Mouse (Mus musculus) forebrain, embryonic 16.5 days (tissue): ENCODE results near the gene Scd4. TPM values are rescaled to one million over a fixed set of nuclear protein-coding genes. Genes with fewer than 3 reads are reported as not detected.
"Not testable (repeated sequence)": the region's sequence is repeated elsewhere in the genome, so short reads cannot be mapped to it uniquely, and the experiment has no call there.

Experiments
- ATAC-seq: fragments of 200-750 bp; cut with Nextera tagmentation; 2 replicates; pipeline ENCODE4 v1.8.0; 2017; ENCODE audit warnings: mild to moderate bottlenecking, moderate library complexity
- H3K27ac ChIP-seq: fragments of 300-500 bp; sonication (generic); 2 replicates; pipeline ENCODE4 v1.5.1; 2014; ENCODE audit warnings: low read length, control low read depth
- H3K27me3 ChIP-seq: fragments of 300-500 bp; sonication (generic); replicated peaks from 2 replicates; pipeline ENCODE4 v1.6.1; 2014; ENCODE audit warnings: low read length; ENCODE audit not compliant: control insufficient read depth, insufficient read depth
- H3K36me3 ChIP-seq: fragments of 300-500 bp; sonication (generic); 2 replicates; pipeline ENCODE4 v1.6.1; 2014; ENCODE audit not compliant: control insufficient read depth, insufficient read depth
- H3K4me1 ChIP-seq: fragments of 300-500 bp; sonication (generic); replicated peaks from 2 replicates; pipeline ENCODE4 v1.6.1; 2014; ENCODE audit warnings: low read length; ENCODE audit not compliant: control insufficient read depth, insufficient read depth
- H3K4me2 ChIP-seq: fragments of 300-500 bp; sonication (generic); 2 replicates; pipeline ENCODE4 v1.6.1; 2014; ENCODE audit warnings: mild to moderate bottlenecking, low read length, control low read depth
- H3K4me3 ChIP-seq: fragments of 300-500 bp; sonication (generic); replicated peaks from 2 replicates; pipeline ENCODE4 v1.5.1; 2014; ENCODE audit warnings: mild to moderate bottlenecking, low read length, control low read depth
- H3K9ac ChIP-seq: fragments of 300-500 bp; sonication (generic); replicated peaks from 2 replicates; pipeline ENCODE4 v1.6.1; 2014; ENCODE audit warnings: low read depth, low read length, control low read depth
- H3K9me3 ChIP-seq: fragments of 300-500 bp; sonication (generic); 2 replicates; pipeline ENCODE4 v1.6.1; 2016; ENCODE audit warnings: low read length; ENCODE audit not compliant: control insufficient read depth
- WGBS: fragments of 180-500 bp; shearing (Covaris S2); extraction: QIAGEN DNeasy Blood & Tissue Kit; methylation state at CpG from one replicate; pipeline ENCODE4 v1.1.7; 2014; 5-methylcytosine and 5-hydroxymethylcytosine counted together
- polyA plus RNA-seq: library from polyadenylated mRNA; unstranded; fragments of >200 nt; fragmentation: Nextera tagmentation; extraction: Ambion mirVana; gene quantifications from 2 replicates; pipeline ENCODE4 v1.2.1, GENCODE M21; 2015

Scd4 gene
- polyA plus RNA-seq, 1 experiment from 2014 or later: 0.16 TPM

DNA sequence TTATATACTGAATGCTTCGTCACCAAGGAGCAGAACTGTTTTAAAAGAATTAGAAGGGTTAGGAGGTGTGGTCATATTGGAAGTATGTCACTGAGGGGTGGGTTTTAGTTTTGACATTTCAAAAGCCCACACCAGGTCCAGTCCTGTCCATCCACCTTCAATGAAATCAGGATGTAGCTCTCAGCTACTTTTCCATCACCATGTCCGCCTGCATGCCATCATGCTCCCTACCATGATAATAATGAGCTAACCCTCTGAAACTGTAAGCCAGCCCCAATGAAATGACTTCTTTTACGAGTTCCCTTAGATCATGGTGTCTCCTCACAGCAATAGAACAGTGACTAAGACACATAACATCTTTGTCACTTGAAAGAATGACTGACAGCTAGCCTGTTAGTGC is 12.6 kb upstream of the Scd4 start:
- WGBS: 81% methylated on average over 3 of the region's 3 CpGs
- H3K36me3 ChIP-seq: no peaks in the 10 kb centered on the region
- no peaks in the 10 kb centered on the region for H3K27me3 ChIP-seq
- no peak overlapping the region for H3K4me2 ChIP-seq
- H3K9me3 ChIP-seq: peaks cover 3% of the 10 kb centered on the region
- no peak overlapping the region for H3K4me3 ChIP-seq
- ATAC-seq: no peak
- H3K27ac ChIP-seq: no peak overlapping the region
- no peak overlapping the region for H3K9ac ChIP-seq
- peaks cover under 1% of the 10 kb centered on the region; the same call in 1 of the 2 replicates for H3K4me1 ChIP-seq

DNA sequence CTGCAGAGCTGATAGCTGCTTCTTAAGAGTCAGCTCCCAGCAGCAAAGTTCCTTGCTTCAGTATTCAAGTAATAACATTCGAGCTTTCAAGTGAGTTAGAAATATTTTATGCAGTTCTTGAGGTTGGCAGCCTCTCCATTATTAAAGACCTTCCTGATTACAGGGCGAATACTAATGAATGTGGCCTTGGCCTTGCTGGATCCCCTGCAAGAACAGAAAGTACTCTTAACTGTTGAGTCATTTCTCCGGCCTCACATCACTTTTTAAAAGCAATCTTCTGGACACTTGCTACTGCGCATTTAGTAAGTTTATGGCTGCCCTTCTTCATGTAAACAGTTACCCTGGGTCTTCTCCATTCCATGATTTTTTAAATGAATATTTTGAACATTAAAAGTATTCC is 11.7 kb upstream of the Scd4 start:
- no peaks in the 10 kb centered on the region for H3K4me1 ChIP-seq
- no peak for ATAC-seq
- no peaks in the 10 kb centered on the region for H3K36me3 ChIP-seq
- no peaks in the 10 kb centered on the region for H3K27me3 ChIP-seq
- H3K4me2 ChIP-seq: no peak overlapping the region
- no peak overlapping the region for H3K27ac ChIP-seq
- WGBS: 80% methylated on average over 4 of the region's 4 CpGs
- no peak overlapping the region for H3K9ac ChIP-seq
- no peak overlapping the region for H3K4me3 ChIP-seq
- H3K9me3 ChIP-seq: peaks cover 3% of the 10 kb centered on the region

DNA sequence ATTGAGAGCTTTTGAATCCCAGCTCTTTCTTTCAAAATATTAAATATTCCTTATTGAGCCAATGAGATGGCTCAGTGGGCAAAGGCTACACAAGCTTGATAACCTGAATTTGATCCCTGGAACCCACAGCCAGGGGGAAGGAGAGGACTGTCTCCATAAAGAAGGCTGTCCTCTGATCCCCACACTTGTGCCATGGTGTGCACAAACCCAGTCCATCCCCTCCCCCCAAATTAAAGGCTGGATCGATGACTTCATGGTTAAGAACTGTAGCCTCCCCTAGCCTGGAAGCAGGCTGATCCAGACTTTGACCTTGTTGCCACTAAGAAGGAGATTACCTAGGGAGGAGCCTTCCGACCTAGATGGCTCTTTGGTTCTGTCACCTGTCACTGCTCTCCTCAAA is 11.3 kb upstream of the Scd4 start:
- no peak overlapping the region for H3K27ac ChIP-seq
- H3K36me3 ChIP-seq: no peaks in the 10 kb centered on the region
- no peak overlapping the region for H3K4me2 ChIP-seq
- no peak overlapping the region for H3K4me3 ChIP-seq
- H3K27me3 ChIP-seq: no peaks in the 10 kb centered on the region
- no peak for ATAC-seq
- no peak overlapping the region for H3K9ac ChIP-seq
- WGBS: 81% methylated on average over 2 of the region's 2 CpGs
- peaks cover 3% of the 10 kb centered on the region for H3K9me3 ChIP-seq
- no peaks in the 10 kb centered on the region for H3K4me1 ChIP-seq

DNA sequence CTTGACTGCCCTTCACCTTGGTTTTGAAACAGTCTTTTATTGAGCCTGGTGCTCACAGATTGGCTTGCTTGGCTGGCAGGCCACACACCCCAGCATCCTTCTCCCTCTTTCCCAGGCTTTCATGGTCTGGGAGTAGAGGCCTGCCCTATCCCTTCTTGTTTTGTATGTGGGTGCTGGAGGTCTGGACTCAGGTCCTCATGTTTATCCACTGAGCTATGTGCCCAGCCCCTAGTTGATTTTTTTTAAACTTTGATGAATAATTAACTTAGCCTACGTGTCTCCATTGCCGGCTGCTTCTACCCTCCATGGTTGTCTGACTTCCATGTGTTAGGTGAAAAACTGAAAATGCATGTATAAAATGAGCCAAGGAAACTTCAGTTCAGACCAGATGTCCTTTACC is 3.3 kb upstream of the Scd4 start:
- H3K4me3 ChIP-seq: no peak overlapping the region
- H3K4me2 ChIP-seq: no peak overlapping the region
- no peak for ATAC-seq
- H3K27me3 ChIP-seq: no peaks in the 10 kb centered on the region
- H3K9me3 ChIP-seq: no peaks in the 10 kb centered on the region
- no peak overlapping the region for H3K27ac ChIP-seq
- WGBS: 92% methylated on average over 2 of the region's 2 CpGs
- H3K4me1 ChIP-seq: 0 out of 2 replicates have a peak, but pooled peaks cover 7% of the 10 kb centered on the region
- no peaks in the 10 kb centered on the region for H3K36me3 ChIP-seq
- H3K9ac ChIP-seq: no peak overlapping the region

DNA sequence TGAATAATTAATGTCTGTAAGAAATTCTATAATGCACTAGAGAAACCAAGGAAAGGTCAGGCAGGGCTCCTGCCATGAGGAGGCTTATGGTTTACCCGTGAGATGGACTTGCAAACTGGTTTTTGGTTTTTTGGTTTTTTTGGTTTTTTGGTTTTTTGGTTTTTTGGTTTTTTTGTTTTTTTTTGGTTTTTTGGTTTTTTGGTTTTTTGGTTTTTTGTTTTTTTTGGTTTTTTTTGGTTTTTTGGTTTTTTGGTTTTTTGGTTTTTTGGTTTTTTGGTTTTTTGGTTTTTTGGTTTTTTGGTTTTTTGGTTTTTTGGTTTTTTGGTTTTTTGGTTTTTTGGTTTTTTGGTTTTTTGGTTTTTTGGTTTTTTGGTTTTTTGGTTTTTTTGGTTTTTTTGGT is 1.8 kb upstream of the Scd4 start:
- not testable (repeated sequence) for H3K9me3 ChIP-seq, H3K27ac ChIP-seq, H3K4me2 ChIP-seq, ATAC-seq, H3K4me1 ChIP-seq, H3K4me3 ChIP-seq, H3K27me3 ChIP-seq, H3K36me3 ChIP-seq, H3K9ac ChIP-seq
- WGBS: 94% methylated on average over 1 of the region's 1 CpGs

DNA sequence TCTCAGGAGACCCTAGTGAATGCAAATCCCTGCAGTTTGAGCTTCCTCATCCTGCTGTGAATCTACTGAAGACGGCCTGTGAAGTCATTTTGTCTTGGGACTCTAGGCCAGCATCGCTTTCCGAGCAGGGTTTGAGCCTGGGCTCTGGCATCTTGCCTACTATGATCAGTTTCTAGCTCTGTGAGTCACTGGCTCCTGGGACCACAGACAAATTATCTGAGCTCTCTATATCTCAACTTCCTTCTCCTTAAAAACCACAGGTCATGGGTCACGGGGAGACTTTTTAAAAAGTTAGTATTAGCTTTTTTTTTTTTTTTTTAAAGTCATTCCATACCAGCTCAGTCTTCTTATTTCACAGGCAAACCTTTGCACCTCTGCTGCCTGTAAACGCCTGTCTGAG is 981 bp upstream of the Scd4 start:
- Histone ChIP-seq H3K27me3 (no peaks in the 10 kb centered on the region), H3K4me2 (no peak overlapping the region), H3K9me3 (no peaks in the 10 kb centered on the region), H3K9ac (no peak overlapping the region), H3K36me3 (no peaks in the 10 kb centered on the region), H3K4me3 (no peak overlapping the region), H3K27ac (no peak overlapping the region), H3K4me1 (0 out of 2 replicates have a peak, but pooled peaks cover 7% of the 10 kb centered on the region)
- WGBS: 84% methylated on average over 5 of the region's 5 CpGs
- no peak for ATAC-seq

DNA sequence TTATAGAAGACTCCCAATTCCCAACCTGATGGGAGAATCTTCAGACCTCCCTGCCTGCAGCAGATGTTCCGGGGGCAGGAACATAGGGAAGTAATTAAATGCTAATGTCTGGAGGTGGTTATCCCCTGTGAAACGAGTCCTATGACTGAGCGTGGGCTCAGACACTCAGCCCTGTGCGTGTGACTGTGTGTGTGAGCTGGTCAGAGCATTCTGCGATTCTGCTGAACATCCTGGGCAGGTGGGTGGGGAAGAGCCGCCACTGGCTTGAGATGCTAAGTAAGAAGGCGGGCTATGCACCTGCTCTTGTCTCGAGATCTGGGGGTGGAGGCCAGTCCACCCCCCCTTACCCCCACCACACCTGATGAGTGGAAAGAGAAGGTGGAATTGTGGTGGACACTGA is 566 bp upstream of the Scd4 start:
- H3K4me3 ChIP-seq: no peak overlapping the region
- H3K27me3 ChIP-seq: no peaks in the 10 kb centered on the region
- H3K27ac ChIP-seq: no peak overlapping the region
- H3K4me1 ChIP-seq: 0 out of 2 replicates have a peak, but pooled peaks cover 7% of the 10 kb centered on the region
- 78% methylated on average over 8 of the region's 8 CpGs for WGBS
- H3K9me3 ChIP-seq: no peaks in the 10 kb centered on the region
- ATAC-seq: no peak
- H3K4me2 ChIP-seq: no peak overlapping the region
- H3K36me3 ChIP-seq: no peaks in the 10 kb centered on the region
- H3K9ac ChIP-seq: no peak overlapping the region

DNA sequence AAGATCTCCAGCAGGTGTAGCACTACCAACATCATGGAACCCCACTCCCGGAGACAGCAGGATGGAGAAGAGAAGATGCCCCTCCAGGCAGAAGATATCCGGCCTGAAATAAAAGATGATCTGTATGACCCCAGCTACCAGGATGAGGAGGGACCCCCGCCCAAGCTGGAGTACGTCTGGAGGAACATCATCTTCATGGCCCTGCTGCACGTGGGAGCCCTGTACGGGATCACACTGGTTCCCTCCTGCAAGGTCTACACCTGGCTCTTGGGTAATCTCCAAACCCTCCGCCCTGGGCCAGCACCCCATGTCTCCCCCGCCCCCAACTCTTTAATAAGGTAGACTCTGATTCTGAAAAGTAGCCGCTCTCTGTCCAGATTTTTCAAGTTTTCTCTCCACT is 1.1 kb downstream of the Scd4 start:
- Histone ChIP-seq H3K27ac (no peak overlapping the region), H3K9ac (no peak overlapping the region), H3K4me1 (0 out of 2 replicates have a peak, but pooled peaks cover 7% of the 10 kb centered on the region), H3K9me3 (no peaks in the 10 kb centered on the region), H3K36me3 (no peaks in the 10 kb centered on the region), H3K27me3 (no peaks in the 10 kb centered on the region), H3K4me3 (no peak overlapping the region), H3K4me2 (no peak overlapping the region)
- WGBS: 92% methylated on average over 9 of the region's 9 CpGs
- no peak for ATAC-seq

DNA sequence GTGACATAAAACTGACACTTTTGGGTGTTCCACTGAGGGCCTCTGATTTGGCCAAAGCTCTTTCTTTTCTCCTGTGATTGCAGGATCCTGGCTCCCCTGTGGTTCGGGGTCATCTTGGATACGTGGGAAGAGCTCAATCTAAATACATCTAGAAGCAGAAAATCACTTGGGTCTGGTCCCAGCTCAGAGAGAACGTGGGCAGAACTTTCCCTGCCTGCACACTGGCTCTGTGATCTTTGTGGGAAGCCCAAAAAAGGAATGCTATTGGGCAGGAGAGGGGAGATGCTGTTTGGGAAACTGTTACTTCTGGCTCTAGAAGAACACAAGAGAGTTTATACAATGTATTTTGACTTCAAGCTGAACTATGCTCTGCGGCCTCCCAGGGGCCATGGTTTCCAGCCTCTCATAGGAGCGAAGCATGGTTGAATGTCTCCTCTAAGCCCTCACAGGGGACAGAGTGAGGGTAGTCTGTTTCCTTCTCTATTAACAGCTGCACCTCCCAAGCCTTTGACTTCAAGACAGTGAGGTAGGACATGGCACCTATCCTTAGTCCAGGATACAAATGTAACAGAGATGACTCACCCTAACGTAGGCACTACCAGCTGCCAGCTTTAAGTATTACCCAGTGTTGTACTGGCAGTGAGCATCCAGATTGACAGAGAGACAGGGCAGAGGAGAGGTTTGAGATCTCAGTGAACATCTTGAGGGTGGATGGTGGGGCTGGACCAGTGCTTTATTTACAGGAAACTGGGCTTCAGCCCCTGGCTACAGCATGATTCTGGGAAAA is 3.2 kb downstream of the Scd4 start:
- 0 out of 2 replicates have a peak, but pooled peaks cover 7% of the 10 kb centered on the region for H3K4me1 ChIP-seq
- no peak overlapping the region for H3K27ac ChIP-seq
- no peak overlapping the region for H3K4me2 ChIP-seq
- no peak for ATAC-seq
- H3K9me3 ChIP-seq: no peaks in the 10 kb centered on the region
- 76% methylated on average over 6 of the region's 6 CpGs for WGBS
- H3K27me3 ChIP-seq: no peaks in the 10 kb centered on the region
- no peak overlapping the region for H3K9ac ChIP-seq
- H3K4me3 ChIP-seq: no peak overlapping the region
- no peaks in the 10 kb centered on the region for H3K36me3 ChIP-seq

DNA sequence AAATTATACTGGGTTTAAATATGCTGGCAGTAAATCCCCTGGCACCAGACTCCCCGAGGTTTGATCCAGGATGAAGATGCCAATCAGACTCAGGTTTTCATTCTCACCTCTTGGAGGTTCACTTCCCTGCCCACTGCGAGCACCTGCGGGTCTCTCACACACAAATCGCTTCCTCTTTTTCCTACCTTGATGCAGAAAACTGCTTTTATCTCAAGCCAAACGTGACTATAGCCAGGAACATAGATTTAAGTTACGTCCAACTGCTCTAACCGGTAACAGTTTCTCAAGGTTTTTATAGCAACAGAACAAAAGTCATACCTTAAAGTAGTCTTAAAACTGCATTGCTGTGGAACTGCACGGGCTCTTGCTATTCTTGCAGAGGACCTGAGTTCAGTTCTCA is 16.8 kb downstream of the Scd4 start:
- no peaks in the 10 kb centered on the region for H3K27me3 ChIP-seq
- no peaks in the 10 kb centered on the region for H3K36me3 ChIP-seq
- no peaks in the 10 kb centered on the region for H3K4me1 ChIP-seq
- H3K4me2 ChIP-seq: no peak overlapping the region
- H3K9me3 ChIP-seq: no peaks in the 10 kb centered on the region
- ATAC-seq: no peak
- whole genome bisulfite sequencing: 87% methylated on average over 8 of the region's 8 CpGs
- H3K4me3 ChIP-seq: no peak overlapping the region
- no peak overlapping the region for H3K27ac ChIP-seq
- H3K9ac ChIP-seq: no peak overlapping the region
